Mouse (Mus musculus): Measurements from ENCODE around the gene Gm20683. TPM values are rescaled to one million over a fixed set of nuclear protein-coding genes. Genes with fewer than 3 reads are reported as not detected.

The Gm20683 gene
- polyA plus RNA-seq, 1 experiment from 2014 or later, result 8.3 TPM

GRCm38 (mm10) chr17:25829558-25830017, 12.0 kb downstream of the Gm20683 start:
- Histone ChIP-seq H3K4me2 (replicated peaks) (peak overlapping the region; percentile 79), H3K4me1 (peaks cover 79% of the 10 kb centered on the region), H3K27me3 (no peaks in the 10 kb centered on the region), H3K36me3 (peaks cover 32% of the 10 kb centered on the region), H3K9ac (replicated peaks) (peak overlapping the region; percentile 75), H3K9me3 (no peaks in the 10 kb centered on the region), H3K4me3 (peak overlapping the region; percentile 60), H3K27ac (replicated peaks) (peak overlapping the region; percentile 93)
- 47% methylated on average over 8 of the region's 8 CpGs for WGBS
- no peak for ATAC-seq (replicated peaks)

GRCm38 (mm10) chr17:25828712-25829557, 12.6 kb downstream of the Gm20683 start, which contains the start of gene Jmjd8:
Jmjd8 (plus strand) TSS chr17:25828867.
- H3K4me3 ChIP-seq, result peak within 1 kb of the TSS; percentile 60
- H3K9ac ChIP-seq (replicated peaks), result peak within 1 kb of the TSS; percentile 75
- H3K27me3 ChIP-seq, result no peaks in the 10 kb centered on the region
- no peaks in the 10 kb centered on the region for H3K9me3 ChIP-seq
- peaks cover 79% of the 10 kb centered on the region for H3K4me1 ChIP-seq
- 2% methylated on average over 32 of the region's 32 CpGs for WGBS
- H3K36me3 ChIP-seq, result peaks cover 32% of the 10 kb centered on the region
- peak; percentile 62 for ATAC-seq (replicated peaks)
- peak within 1 kb of the TSS; percentile 79 for H3K4me2 ChIP-seq (replicated peaks)
- H3K27ac ChIP-seq (replicated peaks), result peak within 1 kb of the TSS; percentile 93

- Histone ChIP-seq H3K4me1 (peaks cover 75% of the 10 kb centered on the region), H3K36me3 (peaks cover 32% of the 10 kb centered on the region), H3K27ac (replicated peaks) (peak overlapping the region; percentile 93), H3K4me3 (peak overlapping the region; percentile 60), H3K9me3 (no peaks in the 10 kb centered on the region), H3K27me3 (no peaks in the 10 kb centered on the region), H3K9ac (replicated peaks) (0 out of 2 replicates have a peak overlapping the region, but pooled peaks have one; percentile 75), H3K4me2 (replicated peaks) (peak overlapping the region; percentile 79)
- WGBS, result 82% methylated on average over 8 of the region's 8 CpGs
- peak; percentile 0; the same call in 1 of the 2 replicates for ATAC-seq (replicated peaks)
These were observed 13.4 kb downstream of the Gm20683 start for GRCm38 (mm10) chr17:25828223-25828594.

GRCm38 (mm10) chr17:25827546-25828222, 13.9 kb downstream of the Gm20683 start:
- peak overlapping the region; percentile 79; the same call in 1 of the 2 replicates for H3K4me2 ChIP-seq (replicated peaks)
- H3K9me3 ChIP-seq, result no peaks in the 10 kb centered on the region
- WGBS, result 94% methylated on average over 22 of the region's 22 CpGs
- no peak overlapping the region for H3K27ac ChIP-seq (replicated peaks)
- no peak overlapping the region for H3K4me3 ChIP-seq
- H3K27me3 ChIP-seq, result no peaks in the 10 kb centered on the region
- peaks cover 78% of the 10 kb centered on the region for H3K4me1 ChIP-seq
- H3K9ac ChIP-seq (replicated peaks), result no peak overlapping the region
- H3K36me3 ChIP-seq, result peaks cover 32% of the 10 kb centered on the region
- no peak for ATAC-seq (replicated peaks)

GRCm38 (mm10) chr17:25827011-25827410, 14.6 kb downstream of the Gm20683 start:
- no peaks in the 10 kb centered on the region for H3K27me3 ChIP-seq
- WGBS, result 94% methylated on average over 13 of the region's 13 CpGs
- no peak for ATAC-seq (replicated peaks)
- no peak overlapping the region for H3K4me3 ChIP-seq
- peaks cover 32% of the 10 kb centered on the region for H3K36me3 ChIP-seq
- H3K4me1 ChIP-seq, result peaks cover 76% of the 10 kb centered on the region
- H3K4me2 ChIP-seq (replicated peaks), result no peak overlapping the region
- no peaks in the 10 kb centered on the region for H3K9me3 ChIP-seq
- H3K9ac ChIP-seq (replicated peaks), result no peak overlapping the region
- H3K27ac ChIP-seq (replicated peaks), result no peak overlapping the region

- WGBS, result 96% methylated on average over 27 of the region's 27 CpGs
- ATAC-seq (replicated peaks), result no peak
- no peak overlapping the region for H3K4me3 ChIP-seq
- no peak overlapping the region for H3K9ac ChIP-seq (replicated peaks)
- no peaks in the 10 kb centered on the region for H3K27me3 ChIP-seq
- H3K4me1 ChIP-seq, result peaks cover 66% of the 10 kb centered on the region
- H3K36me3 ChIP-seq, result peaks cover 25% of the 10 kb centered on the region
- no peak overlapping the region for H3K4me2 ChIP-seq (replicated peaks)
- H3K27ac ChIP-seq (replicated peaks), result no peak overlapping the region
- no peaks in the 10 kb centered on the region for H3K9me3 ChIP-seq
These were observed 15.5 kb downstream of the Gm20683 start for GRCm38 (mm10) chr17:25825984-25826570.

GRCm38 (mm10) chr17:25825311-25825710, 16.3 kb downstream of the Gm20683 start:
- Histone ChIP-seq H3K4me3 (no peak overlapping the region), H3K4me1 (peaks cover 59% of the 10 kb centered on the region)
- 90% methylated on average over 6 of the region's 6 CpGs for WGBS

GRCm38 (mm10) chr17:25824362-25825142, 17.0 kb downstream of the Gm20683 start:
- Histone ChIP-seq H3K9ac (replicated peaks) (peak overlapping the region; percentile 68), H3K4me1 (peaks cover 51% of the 10 kb centered on the region), H3K9me3 (no peaks in the 10 kb centered on the region), H3K4me3 (peak overlapping the region; percentile 68), H3K4me2 (replicated peaks) (peak overlapping the region; percentile 88), H3K27ac (replicated peaks) (no peak overlapping the region), H3K27me3 (peaks cover 8% of the 10 kb centered on the region; the same call in 1 of the 2 replicates), H3K36me3 (peaks cover 17% of the 10 kb centered on the region)
- WGBS, result 77% methylated on average over 17 of the region's 17 CpGs
- ATAC-seq (replicated peaks), result no peak

More at GRCm38 (mm10) chr17:25825311-25825710, 16.3 kb downstream of the Gm20683 start:
- ATAC-seq (replicated peaks), result no peak
- Histone ChIP-seq H3K9ac (replicated peaks) (no peak overlapping the region), H3K36me3 (peaks cover 18% of the 10 kb centered on the region), H3K27ac (replicated peaks) (no peak overlapping the region), H3K4me2 (replicated peaks) (peak overlapping the region; percentile 88; the same call in 1 of the 2 replicates), H3K27me3 (0 out of 2 replicates have a peak, but pooled peaks cover under 1% of the 10 kb centered on the region), H3K9me3 (no peaks in the 10 kb centered on the region)

GRCm38 (mm10) chr17:25823452-25823851, 18.1 kb downstream of the Gm20683 start, which contains the start of gene Wdr24:
Wdr24 (plus strand) TSS chr17:25823627.
- peak within 1 kb of the TSS; percentile 88 for H3K4me2 ChIP-seq (replicated peaks)
- peaks cover 47% of the 10 kb centered on the region for H3K4me1 ChIP-seq
- WGBS, result 0% methylated on average over 18 of the region's 18 CpGs
- H3K27me3 ChIP-seq, result peaks cover 15% of the 10 kb centered on the region
- peak; percentile 73 for ATAC-seq (replicated peaks)
- H3K4me3 ChIP-seq, result peak within 1 kb of the TSS; percentile 68
- H3K9me3 ChIP-seq, result no peaks in the 10 kb centered on the region
- peak within 1 kb of the TSS; percentile 70 for H3K27ac ChIP-seq (replicated peaks)
- peak within 1 kb of the TSS; percentile 68 for H3K9ac ChIP-seq (replicated peaks)
- peaks cover 23% of the 10 kb centered on the region for H3K36me3 ChIP-seq

- Histone ChIP-seq H3K4me3 (no peak overlapping the region), H3K9ac (replicated peaks) (no peak overlapping the region), H3K4me1 (peaks cover 13% of the 10 kb centered on the region), H3K36me3 (peaks cover 27% of the 10 kb centered on the region), H3K9me3 (no peaks in the 10 kb centered on the region), H3K4me2 (replicated peaks) (no peak overlapping the region), H3K27ac (replicated peaks) (no peak overlapping the region), H3K27me3 (peaks cover 22% of the 10 kb centered on the region)
- 10% methylated on average over 46 of the region's 46 CpGs for WGBS
- no peak for ATAC-seq (replicated peaks)
These were observed 22.4 kb downstream of the Gm20683 start for GRCm38 (mm10) chr17:25818851-25819780.

All from forebrain, embryonic 15.5 days (tissue).